Mouse (Mus musculus) heart, embryonic 15.5 days (tissue): ENCODE data around the gene Rassf7. TPM values are rescaled to one million over a fixed set of nuclear protein-coding genes. Genes with fewer than 3 reads are reported as not detected.
"Not testable (repeated sequence)": the region's sequence is repeated elsewhere in the genome, so short reads cannot be mapped to it uniquely, and the experiment has no call there.

Experiments used
- ATAC-seq: fragments of 200-750 bp; cut with Nextera tagmentation; replicated peaks from 2 replicates; pipeline ENCODE4 v1.8.0; 2017; ENCODE audit warnings: low read depth, moderate TSS enrichment; ENCODE audit not compliant: insufficient number of reproducible peaks, insufficient read depth, low FRiP score
- H3K27ac ChIP-seq: fragments of 300-500 bp; sonication (generic); 2 replicates; pipeline ENCODE4 v1.5.1; 2015; ENCODE audit warnings: mild to moderate bottlenecking, inconsistent platforms
- H3K27me3 ChIP-seq: fragments of 300-500 bp; sonication (generic); 2 replicates; pipeline ENCODE4 v1.6.1; 2015; ENCODE audit warnings: inconsistent platforms
- H3K36me3 ChIP-seq: fragments of 300-500 bp; sonication (generic); 2 replicates; pipeline ENCODE4 v1.6.1; 2015; ENCODE audit warnings: mild to moderate bottlenecking, inconsistent platforms
- H3K4me1 ChIP-seq: fragments of 300-500 bp; sonication (generic); replicated peaks from 2 replicates; pipeline ENCODE4 v1.6.1; 2015; ENCODE audit warnings: inconsistent platforms
- H3K4me2 ChIP-seq: fragments of 300-500 bp; sonication (generic); 2 replicates; pipeline ENCODE4 v1.6.1; 2015; ENCODE audit warnings: inconsistent platforms, mild to moderate bottlenecking, moderate library complexity
- H3K4me3 ChIP-seq: fragments of 300-500 bp; sonication (generic); 2 replicates; pipeline ENCODE4 v1.5.1; 2015; ENCODE audit warnings: mild to moderate bottlenecking, inconsistent platforms
- H3K9ac ChIP-seq: fragments of 300-500 bp; sonication (generic); 2 replicates; pipeline ENCODE4 v1.6.1; 2015; ENCODE audit warnings: mild to moderate bottlenecking, inconsistent platforms
- H3K9me3 ChIP-seq: fragments of 300-500 bp; sonication (generic); replicated peaks from 2 replicates; pipeline ENCODE4 v1.6.1; 2016; ENCODE audit warnings: inconsistent platforms
- WGBS: fragments of 180-500 bp; shearing (Covaris S2); methylation state at CpG from one replicate; pipeline ENCODE4 v1.1.7; 2015; ENCODE audit warnings: mixed read lengths; 5-methylcytosine and 5-hydroxymethylcytosine counted together
- polyA plus RNA-seq: library from polyadenylated mRNA; unstranded; fragments of >200 nt; fragmentation: Nextera tagmentation; extraction: Ambion mirVana; gene quantifications from 2 replicates; pipeline ENCODE4 v1.2.1, GENCODE M21; 2015

The Rassf7 gene
- polyA plus RNA-seq, 1 experiment from 2014 or later, result 11.4 TPM

GRCm38 (mm10) chr7:141227796-141228195 lies 12.1 kb downstream of the Rassf7 start:
- peak overlapping the region; percentile 85 for H3K4me2 ChIP-seq
- H3K27me3 ChIP-seq, result no peaks in the 10 kb centered on the region
- 0 out of 2 replicates have a peak overlapping the region, but pooled peaks have one; percentile 3 for H3K27ac ChIP-seq
- 82% methylated on average over 4 of the region's 4 CpGs for WGBS
- peak overlapping the region; percentile 91; the same call in 1 of the 2 replicates for H3K9ac ChIP-seq
- H3K4me1 ChIP-seq, result peaks cover 25% of the 10 kb centered on the region
- peaks cover 18% of the 10 kb centered on the region for H3K36me3 ChIP-seq
- H3K9me3 ChIP-seq, result no peaks in the 10 kb centered on the region
- peak overlapping the region; percentile 92; the same call in 1 of the 2 replicates for H3K4me3 ChIP-seq
- no peak for ATAC-seq

- ATAC-seq, result peak; percentile 88
- Histone ChIP-seq H3K9me3 (no peaks in the 10 kb centered on the region), H3K4me2 (peak within 1 kb of the TSS; percentile 85), H3K9ac (peak within 1 kb of the TSS; percentile 91), H3K4me1 (peaks cover 21% of the 10 kb centered on the region), H3K27ac (peak within 1 kb of the TSS; percentile 93), H3K4me3 (peak within 1 kb of the TSS; percentile 92), H3K27me3 (no peaks in the 10 kb centered on the region), H3K36me3 (peaks cover 25% of the 10 kb centered on the region)
- under 1% methylated on average over 76 of the region's 76 CpGs for WGBS
These were observed 12.8 kb downstream of the Rassf7 start, which contains the start of gene Phrf1 for GRCm38 (mm10) chr7:141228279-141229067. Gene Phrf1, plus strand, starts transcription at chr7:141228784.

GRCm38 (mm10) chr7:141229702-141230101 lies 14.0 kb downstream of the Rassf7 start:
- Histone ChIP-seq H3K4me1 (peaks cover 21% of the 10 kb centered on the region), H3K27ac (0 out of 2 replicates have a peak overlapping the region, but pooled peaks have one; percentile 93), H3K9ac (peak overlapping the region; percentile 91), H3K4me2 (peak overlapping the region; percentile 85), H3K4me3 (peak overlapping the region; percentile 92), H3K27me3 (no peaks in the 10 kb centered on the region), H3K9me3 (no peaks in the 10 kb centered on the region), H3K36me3 (peaks cover 36% of the 10 kb centered on the region)
- no peak for ATAC-seq
- WGBS, result 44% methylated on average over 6 of the region's 6 CpGs

- H3K4me3 ChIP-seq, result no peak overlapping the region
- H3K36me3 ChIP-seq, result peaks cover 45% of the 10 kb centered on the region
- 92% methylated on average over 4 of the region's 4 CpGs for whole genome bisulfite sequencing
- H3K4me1 ChIP-seq, result peaks cover 21% of the 10 kb centered on the region
- peak overlapping the region; percentile 85 for H3K4me2 ChIP-seq
- ATAC-seq, result no peak
- no peaks in the 10 kb centered on the region for H3K9me3 ChIP-seq
- H3K27ac ChIP-seq, result no peak overlapping the region
- no peaks in the 10 kb centered on the region for H3K27me3 ChIP-seq
- peak overlapping the region; percentile 0; the same call in 1 of the 2 replicates for H3K9ac ChIP-seq
These were observed 14.9 kb downstream of the Rassf7 start for GRCm38 (mm10) chr7:141230570-141230969.

- peaks cover 49% of the 10 kb centered on the region for H3K36me3 ChIP-seq
- ATAC-seq, result no peak
These were observed 15.5 kb downstream of the Rassf7 start for GRCm38 (mm10) chr7:141231111-141231510.

GRCm38 (mm10) chr7:141231551-141231950 lies 15.9 kb downstream of the Rassf7 start:
- no peaks in the 10 kb centered on the region for H3K27me3 ChIP-seq
- H3K4me3 ChIP-seq, result no peak overlapping the region
- 94% methylated on average over 10 of the region's 10 CpGs for WGBS
- peaks cover 52% of the 10 kb centered on the region for H3K36me3 ChIP-seq
- H3K27ac ChIP-seq, result no peak overlapping the region
- H3K4me2 ChIP-seq, result no peak overlapping the region
- ATAC-seq, result no peak
- peaks cover 21% of the 10 kb centered on the region for H3K4me1 ChIP-seq
- H3K9ac ChIP-seq, result no peak overlapping the region
- H3K9me3 ChIP-seq, result no peaks in the 10 kb centered on the region

More at GRCm38 (mm10) chr7:141231111-141231510, 15.5 kb downstream of the Rassf7 start:
- no peak overlapping the region for H3K9ac ChIP-seq
- 89% methylated on average over 3 of the region's 3 CpGs for WGBS
- no peak overlapping the region for H3K4me2 ChIP-seq
- no peaks in the 10 kb centered on the region for H3K9me3 ChIP-seq
- H3K4me1 ChIP-seq, result peaks cover 21% of the 10 kb centered on the region
- H3K27ac ChIP-seq, result no peak overlapping the region
- no peaks in the 10 kb centered on the region for H3K27me3 ChIP-seq
- no peak overlapping the region for H3K4me3 ChIP-seq

GRCm38 (mm10) chr7:141250486-141250885 lies 34.8 kb downstream of the Rassf7 start:
- not testable (repeated sequence) for H3K27ac ChIP-seq, H3K9me3 ChIP-seq, H3K9ac ChIP-seq, ATAC-seq, H3K27me3 ChIP-seq, H3K4me3 ChIP-seq, H3K4me1 ChIP-seq, H3K4me2 ChIP-seq
- H3K36me3 ChIP-seq, result peaks cover 85% of the 10 kb centered on the region
- WGBS, result 85% methylated on average over 4 of the region's 4 CpGs

- Histone ChIP-seq H3K4me3 (no peak overlapping the region), H3K36me3 (peaks cover 84% of the 10 kb centered on the region), H3K9ac (no peak overlapping the region), H3K27ac (no peak overlapping the region), H3K4me1 (no peaks in the 10 kb centered on the region), H3K9me3 (no peaks in the 10 kb centered on the region), H3K27me3 (no peaks in the 10 kb centered on the region), H3K4me2 (no peak overlapping the region)
- 82% methylated on average over 10 of the region's 10 CpGs for WGBS
- ATAC-seq, result no peak
These were observed 40.5 kb downstream of the Rassf7 start for GRCm38 (mm10) chr7:141256159-141256558.

GRCm38 (mm10) chr7:141261480-141261879 lies 45.8 kb downstream of the Rassf7 start:
- H3K4me3 ChIP-seq, result no peak overlapping the region
- peaks cover 76% of the 10 kb centered on the region for H3K36me3 ChIP-seq
- no peak overlapping the region for H3K4me2 ChIP-seq
- WGBS, result 91% methylated on average over 3 of the region's 3 CpGs
- no peak overlapping the region for H3K27ac ChIP-seq
- no peak for ATAC-seq
- no peak overlapping the region for H3K9ac ChIP-seq
- no peaks in the 10 kb centered on the region for H3K27me3 ChIP-seq
- no peaks in the 10 kb centered on the region for H3K9me3 ChIP-seq
- H3K4me1 ChIP-seq, result peaks cover 14% of the 10 kb centered on the region

- Histone ChIP-seq H3K4me3 (no peak overlapping the region), H3K4me2 (no peak overlapping the region), H3K27ac (no peak overlapping the region), H3K4me1 (peaks cover 16% of the 10 kb centered on the region), H3K27me3 (no peaks in the 10 kb centered on the region), H3K9me3 (no peaks in the 10 kb centered on the region), H3K9ac (no peak overlapping the region), H3K36me3 (peaks cover 54% of the 10 kb centered on the region)
- ATAC-seq, result no peak
- WGBS, result 86% methylated on average over 13 of the region's 13 CpGs
These were observed 48.0 kb downstream of the Rassf7 start for GRCm38 (mm10) chr7:141263640-141264039.

GRCm38 (mm10) chr7:141264041-141264700 lies 48.5 kb downstream of the Rassf7 start:
- no peak overlapping the region for H3K4me2 ChIP-seq
- 70% methylated on average over 11 of the region's 11 CpGs for WGBS
- peaks cover 49% of the 10 kb centered on the region for H3K36me3 ChIP-seq
- H3K27ac ChIP-seq, result no peak overlapping the region
- no peak overlapping the region for H3K9ac ChIP-seq
- no peak for ATAC-seq
- H3K27me3 ChIP-seq, result no peaks in the 10 kb centered on the region
- H3K4me1 ChIP-seq, result peaks cover 16% of the 10 kb centered on the region
- H3K4me3 ChIP-seq, result no peak overlapping the region
- no peaks in the 10 kb centered on the region for H3K9me3 ChIP-seq
